Mouse (Mus musculus) small intestine, adult 2 months (tissue): ENCODE results near the gene Ccl1. TPM values are rescaled to one million over a fixed set of nuclear protein-coding genes. Genes with fewer than 3 reads are reported as not detected.
A peak's percentile ranks its signal among the peaks of the same experiment; 100 is the strongest.

Source experiments
- H3K27ac ChIP-seq: fragments of 200-500 bp; 2 replicates; pipeline ENCODE4 v1.5.1; 2012; ENCODE audit warnings: low read depth, low read length, control low read depth, inconsistent platforms; ENCODE audit not compliant: insufficient read depth
- H3K27me3 ChIP-seq: fragments of 200-500 bp; 2 replicates; pipeline ENCODE4 v1.6.1; 2012; ENCODE audit warnings: mild to moderate bottlenecking, moderate library complexity, low read length, inconsistent platforms; ENCODE audit not compliant: control insufficient read depth, insufficient read depth
- H3K36me3 ChIP-seq: fragments of 200-500 bp; 2 replicates; pipeline ENCODE4 v1.6.1; 2012; ENCODE audit warnings: mild to moderate bottlenecking, low read length, control low read depth, inconsistent platforms; ENCODE audit not compliant: control insufficient read depth, insufficient read depth
- H3K4me1 ChIP-seq: fragments of 200-500 bp; 2 replicates; pipeline ENCODE4 v1.6.1; 2012; ENCODE audit warnings: low read length, inconsistent platforms, mixed read lengths; ENCODE audit not compliant: control insufficient read depth, insufficient read depth, insufficient read length
- H3K4me3 ChIP-seq: fragments of 200-500 bp; 2 replicates; pipeline ENCODE4 v1.5.1; 2012; ENCODE audit warnings: low read depth, mild to moderate bottlenecking, control low read depth, inconsistent platforms, low read length, moderate library complexity
- CTCF ChIP-seq: fragments of 200-500 bp; IDR thresholded peaks from 2 replicates; pipeline ENCODE4 v1.5.1; 2012; ENCODE audit warnings: low read depth, mild to moderate bottlenecking, control low read depth, inconsistent platforms, low read length, moderate library complexity, mixed read lengths; ENCODE audit not compliant: insufficient replicate concordance, insufficient read length; ENCODE audit errors: extremely low read depth
- POLR2A ChIP-seq: fragments of 200-500 bp; IDR thresholded peaks from 2 replicates; pipeline ENCODE4 v1.6.1; 2012; ENCODE audit warnings: low read depth, mild to moderate bottlenecking, control low read depth, inconsistent platforms, low read length, moderate library complexity
- WGBS: fragments of 180-500 bp; shearing (Covaris S2); methylation state at CpG from one replicate; pipeline ENCODE4 v1.1.7; 2018; 5-methylcytosine and 5-hydroxymethylcytosine counted together
- polyA plus RNA-seq: library from polyadenylated mRNA; depleted of rRNA; stranded (reverse); fragments of >200 nt; gene quantifications from 2 replicates; pipeline ENCODE4 v1.2.3, GENCODE M21; 2012

Ccl1 gene
- polyA plus RNA-seq, 1 experiment, result 0.52 TPM

DNA sequence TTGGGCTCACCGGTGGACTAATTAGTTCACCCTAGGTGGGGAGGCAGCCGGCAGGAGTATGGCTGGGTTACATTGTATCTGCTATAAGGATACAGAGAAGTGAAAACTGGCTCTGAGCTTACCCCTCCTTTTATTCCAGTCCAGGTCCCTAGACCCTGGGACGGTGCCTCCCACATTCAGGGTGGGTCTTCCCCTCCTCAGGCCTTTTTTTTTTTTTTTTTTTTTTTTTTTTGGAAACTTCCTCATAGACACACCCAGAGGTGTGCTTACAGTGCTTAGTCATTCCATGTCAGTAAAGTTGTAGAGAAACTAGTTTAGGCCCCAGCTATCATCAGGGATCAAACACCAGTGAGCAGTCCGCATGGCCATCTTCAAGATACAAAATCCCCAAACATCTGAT lies 7.6 kb downstream of the Ccl1 start:
- Histone ChIP-seq H3K27ac (no peak overlapping the region), H3K27me3 (no peaks in the 10 kb centered on the region), H3K4me3 (no peak overlapping the region), H3K4me1 (peaks cover 1% of the 10 kb centered on the region; the same call in 1 of the 2 replicates), H3K36me3 (no peaks in the 10 kb centered on the region)
- WGBS, result 68% methylated on average over 4 of the region's 4 CpGs
- TF ChIP-seq POLR2A (no peak), CTCF (no peak)

- Histone ChIP-seq H3K4me3 (no peak overlapping the region), H3K27me3 (no peaks in the 10 kb centered on the region), H3K27ac (no peak overlapping the region), H3K36me3 (no peaks in the 10 kb centered on the region), H3K4me1 (no peaks in the 10 kb centered on the region)
- TF ChIP-seq POLR2A (no peak), CTCF (no peak)
Observed at GRCm38 (mm10) chr11:82290841-82291240, 14.6 kb downstream of the Ccl1 start.

- Histone ChIP-seq H3K4me3 (no peak overlapping the region), H3K36me3 (no peaks in the 10 kb centered on the region), H3K27ac (no peak overlapping the region), H3K4me1 (peaks cover 11% of the 10 kb centered on the region; the same call in 1 of the 2 replicates), H3K27me3 (no peaks in the 10 kb centered on the region)
- TF ChIP-seq CTCF, result no peak
- no peak for TF ChIP-seq POLR2A
- 53% methylated on average over 8 of the region's 8 CpGs for WGBS
Observed at GRCm38 (mm10) chr11:82274149-82274812, 31.2 kb downstream of the Ccl1 start.

DNA sequence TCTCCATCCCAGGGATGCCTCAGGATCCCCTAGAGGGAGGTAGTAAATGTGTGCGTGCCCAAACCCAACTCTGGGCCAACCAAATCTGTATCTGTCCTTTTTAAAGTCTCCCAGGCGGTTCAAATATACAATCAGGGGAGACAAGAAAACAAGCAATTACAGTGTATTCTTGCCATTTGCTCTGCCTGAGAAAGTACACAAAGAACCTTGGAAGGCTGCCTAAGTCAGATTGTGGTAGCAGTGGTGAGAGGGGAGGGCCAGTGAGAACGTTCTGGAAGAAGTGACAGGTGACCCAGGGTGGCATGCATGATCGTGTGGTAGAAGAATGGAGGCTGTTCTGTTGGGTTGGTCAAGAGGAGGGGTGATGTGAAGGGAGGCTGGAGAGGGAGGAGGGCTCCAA lies 46.4 kb downstream of the Ccl1 start:
- TF ChIP-seq CTCF (no peak), POLR2A (no peak)
- no peak overlapping the region for H3K27ac ChIP-seq
- H3K36me3 ChIP-seq, result no peaks in the 10 kb centered on the region
- H3K4me1 ChIP-seq, result no peaks in the 10 kb centered on the region
- no peak overlapping the region for H3K4me3 ChIP-seq
- H3K27me3 ChIP-seq, result no peaks in the 10 kb centered on the region
- WGBS, result 25% methylated on average over 4 of the region's 4 CpGs

- Histone ChIP-seq H3K36me3 (no peaks in the 10 kb centered on the region), H3K4me3 (no peak overlapping the region), H3K27me3 (no peaks in the 10 kb centered on the region), H3K27ac (no peak overlapping the region), H3K4me1 (no peaks in the 10 kb centered on the region)
- WGBS, result 14% methylated on average over 4 of the region's 4 CpGs
- TF ChIP-seq CTCF, result peak; percentile 44; the same call in 1 of the 2 replicates
- TF ChIP-seq POLR2A, result no peak
Observed at GRCm38 (mm10) chr11:82255601-82256000, 49.9 kb downstream of the Ccl1 start.

DNA sequence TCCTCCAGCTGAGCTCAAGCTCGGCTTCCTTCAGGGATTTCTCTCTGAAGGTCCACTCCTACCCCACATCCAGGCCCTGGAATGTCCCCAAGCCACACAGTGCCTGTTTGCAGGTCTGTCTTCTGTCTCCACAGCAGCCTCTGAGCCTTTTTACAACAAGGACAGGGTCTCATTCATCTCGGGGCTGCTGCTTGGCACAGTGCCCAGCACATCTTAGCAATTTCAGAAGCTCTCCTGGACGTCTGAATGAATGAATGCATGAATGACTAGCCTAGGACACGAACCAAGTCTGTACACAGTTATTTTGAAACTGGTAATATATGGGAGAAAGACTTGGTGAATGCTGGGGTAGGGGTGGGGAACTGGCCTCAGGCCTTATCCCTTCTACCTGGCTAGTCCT lies 52.1 kb downstream of the Ccl1 start:
- no peak for TF ChIP-seq CTCF
- no peak for TF ChIP-seq POLR2A
- WGBS, result 31% methylated on average over 4 of the region's 4 CpGs
- H3K4me1 ChIP-seq, result no peaks in the 10 kb centered on the region

DNA sequence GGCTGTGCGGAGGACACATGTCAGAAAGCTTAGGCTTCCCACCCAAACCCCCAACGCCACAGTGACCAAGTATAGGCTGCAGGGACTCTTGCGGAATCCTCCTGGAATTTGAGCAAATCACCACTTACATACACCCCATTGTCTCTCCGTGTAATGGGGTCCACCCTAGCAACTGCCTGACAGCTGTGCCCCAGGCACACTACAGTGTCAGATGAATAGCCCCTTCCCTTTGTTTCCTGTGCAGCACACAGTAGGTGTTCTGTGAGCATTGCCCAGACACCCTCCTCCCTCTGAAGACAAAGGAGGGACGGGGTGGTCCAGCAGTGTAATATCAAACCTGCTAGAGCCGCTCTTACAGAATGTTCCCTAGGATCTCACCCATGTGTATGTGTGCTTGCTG lies 54.2 kb downstream of the Ccl1 start:
- H3K4me3 ChIP-seq, result no peak overlapping the region
- H3K4me1 ChIP-seq, result no peaks in the 10 kb centered on the region
- no peak for TF ChIP-seq CTCF
- no peak for TF ChIP-seq POLR2A
- 82% methylated on average over 6 of the region's 6 CpGs for WGBS
- no peak overlapping the region for H3K27ac ChIP-seq
- H3K27me3 ChIP-seq, result no peaks in the 10 kb centered on the region
- no peaks in the 10 kb centered on the region for H3K36me3 ChIP-seq

More for the DNA sequence above, 52.1 kb downstream of the Ccl1 start:
- H3K36me3 ChIP-seq, result no peaks in the 10 kb centered on the region
- H3K27me3 ChIP-seq, result no peaks in the 10 kb centered on the region
- H3K27ac ChIP-seq, result no peak overlapping the region
- H3K4me3 ChIP-seq, result no peak overlapping the region

DNA sequence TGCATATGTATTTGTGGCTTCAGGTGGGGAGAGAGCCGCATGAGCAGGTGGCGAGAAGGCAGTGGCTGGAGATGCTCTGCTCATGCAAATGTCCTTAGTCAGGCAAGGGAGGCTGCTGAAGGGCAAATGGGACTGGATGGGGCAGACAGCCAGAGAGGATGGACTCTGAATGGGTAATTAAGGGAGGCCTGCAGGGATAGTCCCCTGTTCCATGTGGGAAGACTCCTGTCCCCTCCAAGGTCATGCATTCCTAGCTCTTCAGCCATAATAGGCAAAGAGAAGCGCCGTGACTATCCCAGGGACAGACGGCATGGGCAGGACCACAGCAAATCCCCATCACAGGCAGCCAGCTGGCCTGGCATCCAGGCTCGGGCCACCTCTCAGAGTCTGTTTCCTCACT lies 55.5 kb downstream of the Ccl1 start:
- H3K4me1 ChIP-seq, result no peaks in the 10 kb centered on the region
- WGBS, result 91% methylated on average over 6 of the region's 6 CpGs
- no peak overlapping the region for H3K4me3 ChIP-seq
- H3K27ac ChIP-seq, result no peak overlapping the region
- no peaks in the 10 kb centered on the region for H3K36me3 ChIP-seq
- no peaks in the 10 kb centered on the region for H3K27me3 ChIP-seq
- no peak for TF ChIP-seq POLR2A
- TF ChIP-seq CTCF, result no peak
